Mouse (Mus musculus) CD8-positive naive resting alpha-beta T cell, adult 2 months (primary cell): ENCODE measurements around the gene Urb2.

Source experiments
- DNase-seq, 2 experiments: peaks; one replicate each; pipeline ENCODE4 v3.0.0; 2022; ENCODE audit warnings: low read depth in 2 of 2, low spot score in 2 of 2

Gene Urb2

DNA sequence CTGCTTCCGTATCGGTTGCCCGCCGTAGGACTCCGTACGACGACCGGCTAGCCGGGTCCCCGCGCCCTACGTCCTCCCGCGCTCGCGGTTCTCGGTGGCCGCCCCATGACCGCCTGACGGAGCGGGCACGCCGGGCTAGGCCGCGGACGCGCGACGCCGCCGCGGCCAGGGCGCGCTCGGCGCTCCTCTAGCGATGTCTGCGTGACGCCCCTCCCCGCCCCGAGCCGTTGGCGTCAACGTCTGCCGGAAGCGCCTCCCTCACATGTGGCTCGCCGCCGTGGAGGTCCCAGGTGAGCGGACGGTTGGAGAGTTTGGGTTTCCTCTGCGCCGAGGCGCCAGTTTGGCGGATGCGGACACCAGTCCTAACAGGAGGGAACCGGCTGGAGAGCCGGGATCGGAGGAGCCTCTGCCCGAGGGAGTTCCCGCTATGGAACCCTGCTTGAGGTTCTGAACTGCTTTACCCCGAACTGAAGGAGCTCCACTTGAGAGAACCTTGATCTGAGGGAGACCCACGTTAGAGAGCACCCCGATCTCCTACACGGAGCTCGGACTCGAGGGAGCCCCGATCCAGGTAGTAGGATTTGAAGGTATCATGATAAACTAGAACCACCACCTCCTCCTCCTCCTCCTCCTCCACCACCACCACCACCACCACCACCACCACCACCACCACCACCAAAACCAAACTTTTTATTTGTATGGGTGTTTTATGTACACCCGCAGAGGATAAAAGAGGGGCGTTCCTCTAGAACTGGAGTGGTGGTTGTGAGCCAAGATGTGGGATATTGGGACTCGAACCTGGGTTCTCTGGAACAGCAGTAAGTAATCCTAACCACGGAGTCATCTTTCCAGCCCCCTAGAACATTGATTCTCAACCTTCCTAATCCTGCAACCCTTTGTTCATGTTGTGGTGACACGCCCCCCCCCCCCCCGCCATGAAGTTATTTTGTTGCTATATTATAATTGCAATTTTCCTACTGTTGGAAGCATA, at the start of gene Urb2, which contains the start of gene Taf5l:
Gene Urb2, plus strand, starts transcription at position 272 of the 991 bp plus-strand sequence.
Gene Taf5l, minus strand, starts transcription at position 161 of the 991 bp plus-strand sequence.
- peak; percentile 88 to 91 for DNase-seq

DNA sequence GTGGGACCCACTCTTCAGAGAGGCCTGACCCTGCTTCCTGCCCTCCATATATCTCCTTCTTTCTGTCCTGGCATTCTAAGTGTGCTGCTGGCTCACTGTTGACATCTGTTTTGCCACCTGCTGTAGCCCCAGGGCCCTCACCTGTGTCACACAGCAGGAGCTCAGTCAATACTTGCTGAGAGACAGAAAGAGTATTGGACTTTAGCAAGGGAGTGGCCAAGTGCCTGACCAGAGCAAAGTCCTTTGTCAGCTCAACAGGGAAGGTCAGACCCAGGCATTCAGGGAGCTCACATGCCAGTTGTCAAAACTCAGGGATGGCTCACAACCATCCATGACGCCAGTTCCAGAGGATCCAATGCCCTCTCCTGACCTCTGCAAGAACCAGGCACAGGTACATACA, 47.8 kb upstream of the Urb2 start:
- no peak for DNase-seq

DNA sequence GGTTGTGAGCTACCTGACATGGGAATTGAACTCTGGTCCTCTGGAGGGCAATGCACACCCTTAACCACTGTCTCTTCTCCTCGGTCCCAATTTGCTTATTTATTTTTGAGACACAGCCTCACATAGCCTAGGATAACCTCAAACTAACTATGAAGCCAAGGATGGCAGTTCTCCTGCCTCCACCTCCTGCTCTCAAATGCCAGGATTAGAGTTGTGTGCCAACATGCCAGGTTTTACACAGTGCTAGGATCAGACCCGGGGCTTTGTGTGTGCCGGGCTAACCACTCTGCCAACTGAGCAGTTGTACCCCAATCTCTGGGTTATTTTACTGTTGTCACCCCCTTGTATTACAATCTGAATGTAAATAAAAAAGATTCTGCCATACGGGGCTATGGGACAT, 43.8 kb upstream of the Urb2 start:
- DNase-seq = no peak

DNA sequence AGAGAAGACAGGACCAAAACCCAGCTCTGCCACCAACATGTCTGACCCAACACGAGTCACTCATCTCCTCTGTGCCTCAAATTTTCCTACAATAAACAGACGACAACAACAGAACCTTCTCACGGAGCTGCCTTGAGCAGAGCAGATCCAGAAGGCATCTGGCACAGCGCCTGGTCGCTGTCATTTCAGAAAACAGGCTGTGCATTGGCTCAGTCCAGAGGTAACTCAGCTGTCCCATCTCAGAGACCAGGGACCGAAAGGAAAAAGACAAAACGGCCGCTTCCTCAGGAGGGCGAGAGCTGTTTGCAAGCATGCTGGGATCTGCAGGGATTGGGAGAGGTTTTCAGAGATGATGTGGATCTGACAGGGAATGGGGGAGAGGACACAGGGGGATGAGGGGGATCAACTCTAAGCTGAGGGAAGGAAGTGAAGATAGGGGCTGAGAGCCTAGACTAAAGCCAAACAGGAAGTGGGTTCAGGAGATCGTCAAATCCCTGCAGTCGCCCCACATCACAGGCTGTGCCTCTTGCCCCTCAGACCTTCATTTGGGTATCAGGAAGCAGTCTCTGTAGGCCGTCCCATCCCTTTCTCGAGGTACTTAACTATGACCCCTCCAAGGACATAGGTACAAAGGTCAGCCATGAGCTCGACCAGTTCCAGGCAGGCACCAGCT, 43.0 kb upstream of the Urb2 start:
- no peak for DNase-seq

DNA sequence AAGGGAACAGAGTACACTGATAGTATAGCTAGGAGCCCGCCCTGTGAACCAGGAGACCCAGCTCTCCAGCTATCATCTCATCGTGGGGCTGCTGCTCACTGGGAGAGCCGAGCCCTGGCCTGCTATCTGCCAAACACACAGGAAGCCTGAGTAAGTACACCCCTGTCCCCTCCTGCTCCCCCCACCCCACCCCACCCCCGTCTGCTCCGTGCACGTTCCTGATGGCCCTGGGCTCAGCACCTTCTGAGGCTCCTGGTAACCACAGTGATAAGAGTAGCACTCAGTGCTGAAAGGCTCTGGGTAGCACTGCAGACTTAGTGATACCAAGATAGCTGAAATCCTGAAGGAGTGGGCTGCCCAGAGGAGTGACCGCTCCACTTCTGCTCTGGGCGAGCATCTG, 42.4 kb upstream of the Urb2 start:
- no peak for DNase-seq

DNA sequence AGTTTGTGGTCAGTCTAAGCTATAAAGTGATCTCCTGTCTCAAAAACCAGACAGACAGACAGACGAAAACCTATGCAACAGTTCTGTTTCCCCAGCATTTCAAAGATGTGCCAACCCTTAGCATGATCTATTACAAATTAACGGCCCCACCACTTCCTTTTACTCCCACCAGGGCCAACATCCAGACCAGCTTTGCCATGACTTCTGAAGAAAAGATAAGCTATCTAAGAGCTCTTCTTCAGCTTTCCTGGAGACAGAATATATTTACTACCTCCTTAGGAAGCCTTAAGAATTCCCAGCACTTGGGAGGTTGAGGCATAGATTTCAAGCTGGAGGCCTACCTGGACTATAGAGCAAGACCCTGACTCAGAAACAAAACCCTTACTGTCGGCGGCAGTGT, 41.1 kb upstream of the Urb2 start:
- no peak for DNase-seq

DNA sequence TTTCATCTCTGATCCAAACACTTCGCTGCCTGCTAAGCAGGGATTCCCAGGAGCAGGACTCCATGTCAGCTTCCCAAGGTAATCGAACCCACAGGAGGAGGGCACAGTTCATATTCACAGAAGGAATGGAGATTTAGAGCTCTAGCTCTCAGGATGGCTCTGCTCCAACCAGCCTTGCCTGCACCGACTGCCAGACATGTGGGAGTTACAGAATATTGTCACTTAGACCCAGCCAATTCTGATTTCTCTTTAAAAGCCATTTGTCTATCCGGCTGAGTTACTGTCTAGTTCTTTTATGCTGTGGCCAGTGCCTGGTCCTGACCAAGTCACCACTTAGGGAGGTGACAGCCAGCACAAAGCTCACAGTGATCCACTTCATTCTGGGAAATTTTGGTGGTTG, 39.6 kb upstream of the Urb2 start:
- no peak for DNase-seq

DNA sequence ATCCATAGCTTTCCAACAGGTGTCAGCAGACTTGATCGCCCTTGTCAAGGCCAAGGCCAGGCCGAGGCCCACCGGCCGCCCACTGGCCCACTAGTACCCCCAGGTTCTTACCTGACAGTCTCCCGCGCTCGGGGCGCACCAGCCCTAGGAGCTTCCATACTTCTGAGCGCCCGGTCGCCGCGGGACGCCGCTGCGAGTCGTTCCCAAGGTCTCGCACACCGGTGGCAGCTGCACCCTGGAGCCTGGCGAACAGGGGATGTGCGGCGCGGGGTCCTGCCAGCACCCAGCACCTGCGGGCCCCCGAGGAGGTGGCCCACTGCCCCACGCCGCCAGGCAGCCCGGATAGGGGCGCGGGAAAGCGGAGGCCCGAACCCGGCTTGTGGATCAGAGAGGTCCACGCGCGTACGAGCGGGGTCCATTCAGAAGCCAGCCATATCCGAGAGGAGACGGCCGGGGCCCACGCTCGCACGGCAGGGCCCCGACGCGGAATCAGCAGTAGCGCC, 39.0 kb upstream of the Urb2 start:
- DNase-seq = peak; percentile 14 to 24

DNA sequence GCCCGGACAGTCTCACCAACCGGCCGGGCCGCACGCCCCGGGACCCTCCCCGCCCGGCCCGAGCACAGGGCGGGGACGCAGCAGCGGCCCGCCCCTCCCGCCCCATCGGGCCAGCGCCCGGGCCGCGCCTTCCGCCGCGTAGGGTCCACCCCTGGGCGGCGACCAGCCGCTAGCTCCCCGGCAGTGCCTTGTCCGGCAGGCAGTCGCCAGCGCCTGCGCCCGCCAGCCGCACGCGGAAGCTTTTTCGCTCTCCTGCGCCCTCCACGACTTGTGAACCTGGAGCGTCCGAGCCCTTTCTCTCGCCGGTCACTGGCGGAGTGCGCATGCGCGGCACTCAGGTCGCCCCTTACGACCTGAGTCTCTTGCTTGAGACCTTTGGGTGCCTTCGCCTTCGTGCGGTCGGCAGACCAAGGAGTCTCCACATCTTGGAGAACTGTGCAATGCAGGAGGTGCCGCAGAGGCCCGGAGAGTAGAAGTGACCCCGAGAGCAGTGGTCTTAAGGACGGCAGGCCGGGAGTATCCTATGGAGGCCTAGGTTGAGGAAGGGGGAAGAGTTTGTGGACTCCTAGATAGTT, 38.4 kb upstream of the Urb2 start, which contains the start of gene Abcb10:
Gene Abcb10, minus strand, starts transcription at position 297 of the 575 bp plus-strand sequence.
- peak; percentile 30 to 34 for DNase-seq

DNA sequence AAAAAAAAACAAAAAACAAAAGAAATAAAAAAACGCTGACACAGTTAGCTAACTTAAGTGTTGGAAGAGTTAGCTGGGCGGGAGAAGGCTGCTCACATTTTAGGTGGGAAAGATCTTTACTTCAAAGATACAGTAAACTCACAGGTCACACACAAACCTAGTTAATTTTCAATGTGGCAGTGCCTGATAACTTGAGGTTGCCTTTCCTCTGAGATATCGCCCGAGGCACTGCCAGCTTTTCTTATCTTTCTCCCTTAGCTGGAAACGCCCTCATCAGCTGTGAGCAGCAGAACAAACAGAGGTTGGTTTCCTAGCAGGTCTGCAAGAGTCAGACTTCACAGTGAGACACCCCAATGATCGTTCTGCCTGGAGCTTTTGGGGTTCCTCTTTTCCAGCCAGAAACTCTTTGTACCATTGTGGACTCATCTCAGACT, 32.7 kb upstream of the Urb2 start:
- no peak for DNase-seq

DNA sequence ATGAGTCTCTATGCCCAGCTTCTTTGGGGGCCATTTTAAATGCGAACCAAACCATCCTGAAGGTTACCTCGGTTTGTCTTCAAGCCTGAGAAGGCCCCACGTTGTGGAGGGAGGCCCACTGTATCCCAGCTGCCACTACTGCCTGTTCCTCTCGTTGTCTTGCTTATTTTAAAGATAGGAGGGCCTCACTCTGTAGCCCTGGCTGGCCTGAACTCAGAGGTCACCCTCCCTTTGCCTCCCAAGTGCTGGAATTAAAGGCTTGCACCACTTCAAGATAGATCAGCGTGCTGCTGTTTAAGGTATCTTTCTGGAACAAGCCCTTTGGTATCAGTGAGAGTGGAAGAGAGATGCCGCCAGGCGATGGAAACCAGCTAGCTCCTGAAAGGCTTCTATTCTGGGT, 32.2 kb upstream of the Urb2 start:
- DNase-seq = no peak

DNA sequence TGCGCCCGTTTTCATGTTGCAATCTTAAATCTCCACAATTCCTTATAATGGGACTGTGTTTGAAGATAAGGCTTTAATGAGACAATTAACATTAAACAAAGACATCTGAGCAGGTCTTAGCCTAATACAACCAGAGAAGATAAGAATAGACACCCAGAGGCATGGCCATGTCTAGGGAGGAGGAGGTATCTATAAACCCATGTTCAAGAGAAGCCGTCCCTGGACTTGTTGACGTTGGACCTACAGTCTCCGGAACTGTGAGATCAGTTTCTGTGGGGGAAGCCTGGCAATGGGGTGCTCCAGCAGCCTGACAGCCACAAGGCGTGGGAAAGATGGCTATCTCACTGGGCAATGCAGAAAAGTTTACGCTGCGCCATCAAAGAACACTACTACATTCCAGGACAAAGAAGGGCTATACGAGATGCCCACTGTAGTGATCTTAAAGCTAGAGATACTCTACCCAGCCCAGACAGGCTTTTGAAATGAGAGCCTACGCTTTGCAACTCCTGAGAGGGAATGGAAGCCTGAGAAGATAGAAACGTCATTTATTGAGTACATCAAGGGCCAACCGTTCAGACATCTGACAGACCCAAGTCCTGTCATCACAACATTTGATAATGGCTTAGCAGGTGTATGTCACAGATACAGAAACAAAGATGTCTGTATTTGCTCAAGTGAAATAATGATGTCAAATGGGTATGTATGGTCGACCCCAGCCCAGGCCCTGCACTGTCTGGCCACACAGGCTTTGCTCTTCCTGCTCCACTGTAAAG, 30.8 kb upstream of the Urb2 start:
- no peak for DNase-seq

DNA sequence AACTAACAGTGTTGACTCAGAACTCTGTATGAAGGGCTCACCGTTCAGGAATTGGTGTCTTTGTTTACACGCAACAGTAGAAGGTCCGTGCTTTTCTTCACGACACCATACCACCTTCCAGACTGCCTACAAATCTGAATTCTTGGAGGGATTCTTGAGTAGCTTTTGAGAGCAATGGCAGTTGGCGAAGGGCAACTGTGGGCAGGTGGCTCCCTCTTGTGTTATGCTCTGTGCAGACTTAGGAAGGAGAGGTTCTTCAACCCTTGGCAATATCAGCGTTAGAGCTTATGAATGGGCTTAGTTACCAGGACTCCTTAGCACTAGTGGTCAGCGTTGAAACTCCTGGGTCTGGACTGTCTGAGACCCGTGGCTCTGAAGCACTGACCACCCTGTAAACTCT, 28.7 kb upstream of the Urb2 start:
- no peak for DNase-seq

DNA sequence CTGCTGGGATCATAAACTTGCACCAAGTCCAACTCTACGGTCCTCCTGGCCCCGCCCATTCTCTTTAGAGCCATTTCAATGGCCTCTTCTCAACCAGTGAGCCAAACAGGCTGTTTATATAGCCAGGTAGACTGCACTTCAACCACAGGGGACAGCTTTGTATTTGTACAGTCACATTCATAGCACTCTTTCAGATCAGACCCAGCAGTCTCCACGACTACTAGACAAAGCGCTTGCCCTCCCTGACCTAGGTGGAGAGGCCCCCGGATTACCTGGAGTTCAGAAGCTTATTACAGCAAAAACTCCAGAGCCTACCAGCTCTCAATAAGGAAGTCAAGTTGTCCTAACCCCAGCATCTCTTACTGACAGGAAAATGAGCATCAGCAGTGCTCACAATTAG, 27.7 kb upstream of the Urb2 start:
- no peak for DNase-seq

DNA sequence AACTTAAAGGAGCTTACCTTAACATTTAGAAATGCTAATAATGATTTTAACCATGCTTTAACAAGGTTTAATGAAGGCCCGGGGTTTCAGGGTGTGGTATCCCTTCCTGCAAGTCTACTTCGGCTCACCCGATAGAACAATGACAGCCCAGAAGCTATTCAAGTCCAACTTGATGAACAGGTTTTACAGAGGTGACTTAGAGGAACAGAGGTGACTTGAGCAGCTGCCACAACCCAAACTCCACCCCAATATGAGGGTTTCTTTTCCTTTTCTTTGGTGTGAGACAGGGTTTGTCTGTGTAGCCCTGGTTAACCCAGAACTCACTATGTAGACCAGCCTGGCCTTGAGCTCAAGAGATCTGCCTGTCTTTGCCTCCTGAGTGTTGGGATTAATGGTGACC, 27.3 kb upstream of the Urb2 start:
- DNase-seq = no peak

DNA sequence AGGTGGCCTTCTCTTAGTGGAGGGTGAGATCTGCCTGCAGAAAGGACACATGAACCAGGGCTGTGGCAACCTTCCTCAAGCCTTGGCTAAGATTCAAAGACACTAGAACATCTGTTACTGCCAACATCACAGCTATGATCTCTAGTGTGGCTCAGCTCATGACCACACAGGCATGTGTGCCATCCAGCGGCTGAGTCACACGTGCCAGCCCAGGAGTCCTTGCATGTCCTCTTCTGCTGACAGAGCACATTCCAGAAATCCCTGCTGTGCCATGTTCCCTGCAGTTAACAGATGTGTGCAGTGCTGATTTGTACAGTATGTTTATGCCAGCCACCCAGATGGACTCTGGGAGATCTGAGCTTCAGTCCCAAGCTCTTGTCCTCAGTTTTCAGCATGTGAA, 21.7 kb upstream of the Urb2 start:
- DNase-seq = no peak

DNA sequence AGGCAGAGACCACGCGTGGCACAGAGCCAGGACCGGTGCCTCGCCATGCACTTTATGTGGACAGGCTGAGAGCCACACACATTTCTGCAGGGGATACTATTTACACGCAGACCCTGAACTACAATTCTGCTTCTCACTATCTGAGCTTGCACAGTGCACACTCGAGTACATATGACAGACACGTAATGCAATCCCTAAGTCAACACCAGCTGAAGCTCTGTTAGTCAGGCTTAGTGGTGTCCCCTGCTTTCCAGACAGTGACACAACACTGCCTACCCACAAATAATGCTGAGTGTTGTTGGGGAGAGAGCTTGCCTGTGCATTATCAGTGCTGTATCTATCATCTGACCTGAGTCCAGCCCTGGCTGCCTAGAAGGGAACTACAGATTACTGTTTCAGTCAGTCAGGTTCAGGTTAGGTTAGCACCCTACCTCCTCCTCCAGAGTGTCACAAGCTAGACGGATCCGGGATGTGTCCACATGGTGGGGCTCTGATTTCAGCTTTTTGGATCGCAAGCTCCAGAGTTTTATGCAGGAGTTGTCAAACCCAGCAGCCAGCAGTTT, 18.7 kb upstream of the Urb2 start:
- DNase-seq = no peak

DNA sequence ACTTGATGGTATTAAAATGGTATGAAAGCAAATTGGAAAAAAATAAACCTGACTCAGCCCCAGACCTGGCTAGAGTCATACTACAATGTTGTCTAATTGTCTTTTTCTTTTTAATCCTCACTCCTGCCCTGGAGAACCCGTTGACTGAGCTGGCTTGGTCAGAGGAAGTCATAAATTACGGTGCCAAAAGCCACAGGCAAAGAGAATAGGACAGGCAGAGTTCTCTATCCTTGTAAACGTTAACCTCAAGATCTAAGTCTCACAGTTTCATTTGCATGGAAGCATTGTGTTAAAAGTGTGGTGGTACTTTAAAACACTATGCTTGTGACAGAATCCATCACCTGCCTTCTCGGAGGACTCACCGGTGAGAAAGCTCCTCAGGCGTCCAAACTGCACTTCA, 13.5 kb upstream of the Urb2 start:
- DNase-seq = no peak

DNA sequence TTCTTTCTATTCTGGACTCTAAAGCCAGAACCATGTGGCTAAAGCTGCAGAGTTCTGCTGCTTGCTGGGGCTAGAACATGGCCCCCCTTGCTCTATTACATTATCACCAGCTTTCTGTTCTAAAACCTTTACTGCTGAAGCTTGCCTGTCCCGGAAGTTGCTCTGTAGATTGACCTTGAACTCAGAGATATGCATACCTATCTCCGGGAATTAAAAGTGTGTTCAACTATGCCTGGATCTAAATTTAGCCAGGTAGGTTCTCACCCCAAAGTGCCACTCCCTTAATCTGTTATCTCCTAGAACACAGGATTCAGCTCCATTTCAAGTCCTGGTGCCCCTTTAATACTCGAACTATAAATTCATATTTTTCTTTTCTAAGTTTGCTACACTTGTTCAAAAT, 9.7 kb upstream of the Urb2 start:
- no peak for DNase-seq

DNA sequence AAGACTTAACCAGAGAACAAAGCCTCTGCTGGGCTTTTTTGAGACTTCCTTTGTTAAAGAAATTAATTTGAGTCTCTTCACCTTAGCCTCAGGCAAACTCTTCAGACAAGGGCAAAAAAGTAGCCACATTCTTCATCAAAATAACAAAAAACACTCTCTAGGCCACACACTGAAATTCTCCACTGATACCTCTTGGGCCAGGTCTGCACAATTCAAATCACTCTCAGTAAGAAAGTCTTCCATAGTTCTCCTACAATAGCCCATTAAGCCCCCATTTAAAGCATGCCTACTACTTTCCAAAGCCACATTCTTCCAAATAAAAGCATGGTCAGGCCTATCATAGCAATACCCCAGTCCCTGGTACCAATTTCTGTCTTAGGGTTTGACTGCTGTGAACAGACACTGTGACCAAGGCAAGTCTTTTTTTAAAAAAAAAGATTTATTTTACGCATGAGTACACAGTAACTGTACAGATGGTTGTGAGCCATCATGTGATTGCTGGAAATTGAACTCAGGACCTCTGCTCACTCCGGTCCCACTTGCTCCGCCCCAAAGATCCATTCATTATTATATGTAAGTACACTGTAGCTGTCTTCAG, 9.2 kb upstream of the Urb2 start:
- DNase-seq = no peak
